Mouse (Mus musculus) cerebellum, postnatal 36 days (tissue): Measurements from ENCODE around the gene Olfr799.

Source experiments
- DNase-seq, 2 experiments: peaks; one replicate each; pipeline ENCODE4 v3.0.0; 2021 to 2022; ENCODE audit warnings: mixed read lengths in 2 of 2

Gene Olfr799

GRCm38 (mm10) chr10:129637184-129637583 lies at the start of gene Olfr799:
Gene Olfr799 (plus strand): TSS chr10:129637484.
- no peak for DNase-seq

- no peak for DNase-seq
Observed at GRCm38 (mm10) chr10:129612470-129612869, 24.8 kb upstream of the Olfr799 start, which contains the start of gene Olfr796. Gene Olfr796 (minus strand): TSS chr10:129612570.

- DNase-seq, result no peak
Observed at GRCm38 (mm10) chr10:129621724-129622123, 15.6 kb upstream of the Olfr799 start.

- DNase-seq, result no peak
Observed at GRCm38 (mm10) chr10:129623251-129623650, 14.0 kb upstream of the Olfr799 start.

GRCm38 (mm10) chr10:129627834-129628233 lies 9.4 kb upstream of the Olfr799 start, which contains the start of gene Olfr798:
Gene Olfr798 (minus strand): TSS chr10:129627934.
- DNase-seq, result no peak

- no peak for DNase-seq
Observed at GRCm38 (mm10) chr10:129651763-129652162, 14.5 kb downstream of the Olfr799 start.

- DNase-seq, result no peak
Observed at GRCm38 (mm10) chr10:129657394-129657793, 20.1 kb downstream of the Olfr799 start, which contains the start of gene Olfr800. Gene Olfr800 (plus strand): TSS chr10:129657694.

GRCm38 (mm10) chr10:129673765-129674164 lies 36.5 kb downstream of the Olfr799 start, which contains the start of gene Olfr801:
Gene Olfr801 (minus strand): TSS chr10:129673865.
- DNase-seq, result no peak

- no peak for DNase-seq
Observed at GRCm38 (mm10) chr10:129688069-129688468, 50.8 kb downstream of the Olfr799 start, which contains the start of gene Olfr802. Gene Olfr802 (minus strand): TSS chr10:129688169.

- DNase-seq, result no peak
Observed at GRCm38 (mm10) chr10:129694186-129694585, 56.9 kb downstream of the Olfr799 start, which contains the start of gene Olfr803. Gene Olfr803 (minus strand): TSS chr10:129694286.
